Mouse (Mus musculus) left cerebral cortex, adult 18-20 months (tissue): ENCODE data around the gene Mettl1. TPM values are rescaled to one million over a fixed set of nuclear protein-coding genes. Genes with fewer than 3 reads are reported as not detected.

ENCODE experiments used
- DNase-seq, 2 experiments: peaks; one replicate each; pipeline ENCODE4 v3.0.0; 2021 to 2022; ENCODE audit warnings: low spot score in 2 of 2, mixed read lengths in 1 of 2
- microRNA-seq, 2 experiments: library from miRNA; unstranded; fragments of <30 nt; microRNA quantifications; one replicate each; pipeline ENCODE4 v1.2.0; 2021
- total RNA-seq, 2 experiments: library from RNA; stranded (reverse); gene quantifications; 2 replicates each; pipeline ENCODE4 v1.2.3; 2021

Gene Mettl1
- total RNA-seq, 2 experiments from 2014 or later, result 9.4 to 10.0 TPM

DNA sequence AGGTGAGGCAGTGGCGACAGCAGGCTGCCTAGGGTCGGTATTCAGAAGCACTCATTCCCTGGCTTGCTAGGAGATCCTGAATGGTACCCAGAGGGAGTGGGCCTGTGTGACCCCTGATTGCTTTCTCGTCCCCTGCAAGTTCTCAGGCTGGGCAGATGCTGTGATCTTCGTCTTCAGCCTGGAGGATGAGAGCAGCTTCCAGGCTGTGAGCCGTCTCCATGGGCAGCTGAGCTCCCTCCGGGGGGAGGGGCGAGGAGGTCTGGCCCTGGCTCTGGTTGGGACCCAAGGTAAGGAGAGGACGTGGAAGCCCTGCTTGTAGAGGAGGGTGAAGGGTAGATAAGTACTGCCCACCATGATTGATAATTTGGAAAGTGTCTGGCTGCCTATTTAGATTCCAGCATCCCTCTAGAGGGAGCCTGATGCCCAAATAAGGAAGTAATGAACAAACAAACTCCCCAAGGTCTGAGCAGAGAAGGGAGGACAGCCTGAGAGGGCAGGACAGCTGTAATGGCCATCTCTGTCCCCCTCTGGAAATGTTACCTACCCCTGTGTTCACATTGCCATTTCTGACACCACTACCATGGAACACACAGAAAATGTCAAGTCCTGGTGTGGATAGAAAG is 42.2 kb downstream of the Mettl1 start:
- DNase-seq, result no peak

DNA sequence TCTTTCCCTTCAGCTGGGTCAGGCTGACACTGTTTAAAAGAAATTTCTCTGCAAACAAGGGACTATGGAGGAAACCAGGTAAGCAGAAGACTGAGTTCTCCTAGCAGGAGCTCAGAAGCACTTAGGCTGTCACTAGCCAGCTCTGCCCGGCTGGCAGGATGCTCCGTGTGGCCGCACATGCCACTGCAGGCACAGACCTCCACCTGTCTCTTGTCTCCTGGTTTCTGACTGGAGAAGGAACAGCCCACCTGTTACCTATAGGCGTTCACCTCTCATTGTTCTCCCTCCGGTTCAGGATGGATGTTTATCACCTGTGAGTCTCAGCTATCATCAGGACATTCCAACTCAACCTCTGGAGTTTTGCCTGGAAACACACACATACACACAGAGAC is 42.7 kb downstream of the Mettl1 start:
- no peak for DNase-seq

DNA sequence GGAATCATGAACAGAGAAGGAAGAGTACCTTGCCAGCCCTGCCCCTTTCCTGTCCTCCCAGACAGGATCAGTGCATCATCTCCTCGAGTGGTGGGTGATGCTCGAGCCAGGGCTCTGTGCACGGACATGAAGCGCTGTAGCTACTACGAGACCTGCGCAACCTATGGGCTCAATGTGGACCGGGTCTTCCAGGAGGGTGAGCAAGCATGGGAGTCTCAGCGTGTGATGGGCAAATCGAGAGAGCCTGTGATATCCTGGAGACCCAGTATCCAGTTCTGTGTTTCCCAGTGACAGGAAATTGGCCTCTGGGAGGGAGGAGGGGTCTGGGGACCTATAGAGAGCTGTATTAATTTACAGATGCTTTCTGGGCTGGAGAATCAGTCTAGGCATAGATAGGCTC is 43.8 kb downstream of the Mettl1 start:
- DNase-seq, result no peak

DNA sequence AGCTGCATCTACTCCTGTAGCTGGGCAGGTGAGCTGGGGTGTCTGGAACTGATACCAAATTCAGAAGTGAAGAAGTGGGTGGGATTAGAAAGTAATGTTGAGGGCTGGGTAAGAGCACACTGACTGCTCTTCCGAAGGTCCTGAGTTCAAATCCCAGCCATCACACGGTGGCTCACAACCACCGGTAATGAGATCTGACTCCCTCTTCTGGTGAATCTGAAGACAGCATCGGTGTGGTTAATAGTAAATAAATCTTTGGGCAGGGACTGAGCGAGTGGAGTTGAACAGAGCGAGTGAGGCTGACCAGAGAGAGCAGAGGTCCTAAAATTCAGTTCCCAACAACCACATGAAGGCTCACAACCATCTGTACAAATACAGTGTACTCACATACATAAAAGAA is 44.4 kb downstream of the Mettl1 start:
- DNase-seq, result no peak

DNA sequence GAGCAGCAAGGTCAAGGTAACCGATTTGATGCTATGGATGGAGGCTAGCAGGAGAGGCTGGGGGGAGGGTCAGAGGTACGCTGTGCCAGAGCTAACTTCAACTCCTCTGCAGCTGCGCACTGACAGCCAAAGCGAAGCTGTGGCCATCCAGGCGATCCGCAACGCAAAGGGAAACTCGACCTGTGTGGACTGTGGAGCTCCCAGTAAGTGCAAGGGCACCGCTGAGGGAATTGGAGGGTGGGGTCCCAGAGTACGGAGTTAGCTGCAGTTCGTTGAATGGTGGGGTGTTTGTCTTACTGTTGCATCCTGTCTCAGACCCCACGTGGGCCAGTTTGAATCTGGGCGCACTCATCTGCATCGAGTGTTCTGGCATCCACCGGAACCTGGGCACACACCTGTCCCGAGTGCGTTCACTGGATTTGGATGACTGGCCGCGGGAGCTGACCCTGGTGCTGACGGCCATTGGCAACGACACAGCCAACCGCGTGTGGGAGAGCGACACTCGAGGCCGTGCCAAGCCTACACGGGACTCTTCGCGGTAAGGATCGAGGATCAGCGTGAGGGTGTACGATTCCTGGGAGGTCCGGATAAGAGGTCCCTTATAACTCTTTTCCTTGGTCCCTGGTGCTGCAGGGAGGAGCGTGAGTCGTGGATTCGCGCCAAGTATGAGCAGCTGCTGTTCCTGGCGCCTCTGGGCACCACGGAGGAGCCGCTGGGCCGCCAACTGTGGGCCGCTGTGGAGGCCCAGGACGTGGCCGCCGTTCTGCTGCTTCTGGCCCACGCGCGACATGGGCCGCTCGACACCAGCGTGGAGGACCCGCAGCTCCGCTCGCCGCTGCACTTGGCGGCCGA is 49.6 kb downstream of the Mettl1 start:
- peak in 1 of 2 experiments; percentile 56 for DNase-seq

DNA sequence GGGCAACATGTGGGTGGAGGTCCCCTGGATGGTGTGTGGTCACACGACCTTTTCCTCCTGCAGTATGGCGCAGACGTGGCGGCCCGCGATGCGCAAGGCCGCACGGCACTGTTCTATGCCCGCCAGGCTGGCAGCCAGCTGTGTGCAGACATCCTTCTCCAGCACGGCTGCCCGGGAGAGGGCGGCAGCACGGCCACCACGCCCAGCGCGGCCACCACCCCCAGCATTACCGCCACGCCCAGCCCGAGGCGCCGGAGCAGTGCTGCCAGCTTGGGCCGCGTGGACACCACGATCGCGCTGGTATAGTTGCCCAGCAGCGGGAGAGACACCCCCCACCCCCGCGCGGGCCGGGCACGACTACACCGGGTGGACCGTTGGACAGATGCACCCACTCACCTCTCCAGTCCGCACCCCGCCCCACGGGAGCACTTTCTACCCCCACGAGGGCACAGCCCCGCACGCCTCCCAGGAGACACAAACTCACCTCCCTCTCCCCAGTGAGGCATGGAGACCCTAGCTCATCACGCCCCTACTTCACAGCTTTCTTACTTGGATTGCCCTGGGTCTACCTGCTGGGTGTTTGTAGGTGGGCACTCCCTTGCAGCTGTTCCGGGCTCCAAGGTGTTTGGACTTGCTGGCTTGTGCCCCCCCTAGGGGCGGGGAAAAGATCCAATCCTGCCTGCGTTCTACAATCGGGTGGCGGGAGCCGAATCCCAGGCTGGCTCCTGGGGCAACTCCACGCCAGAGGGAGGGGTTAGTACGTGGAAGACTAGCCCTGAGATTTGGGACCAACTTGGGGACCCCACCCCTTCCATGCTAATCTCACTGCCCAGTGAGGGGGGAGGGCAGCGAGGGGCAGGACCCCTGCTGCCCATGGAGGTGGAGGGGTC is 50.5 kb downstream of the Mettl1 start:
- peak in 1 of 2 experiments; percentile 54 for DNase-seq

DNA sequence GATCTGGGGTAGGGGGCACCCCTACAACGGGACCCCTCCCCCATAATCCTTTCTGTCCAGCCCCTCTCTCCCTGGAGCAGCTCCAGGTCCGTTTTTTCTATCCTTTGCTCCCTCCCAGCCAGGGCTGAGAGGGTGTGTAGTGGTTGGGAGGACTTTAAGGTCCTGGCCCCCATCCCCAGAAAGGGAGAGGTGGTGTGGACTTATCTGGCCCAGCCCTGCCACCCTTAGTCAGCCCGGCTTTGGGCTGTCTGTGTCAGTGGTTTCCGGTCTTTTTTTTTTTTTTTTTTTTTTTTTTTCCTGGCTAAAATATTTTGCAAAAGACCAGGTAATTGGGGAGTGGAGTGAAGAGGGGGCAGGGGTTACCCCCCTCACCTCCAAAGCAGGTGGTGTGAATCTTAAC is 51.5 kb downstream of the Mettl1 start:
- DNase-seq, result no peak

DNA sequence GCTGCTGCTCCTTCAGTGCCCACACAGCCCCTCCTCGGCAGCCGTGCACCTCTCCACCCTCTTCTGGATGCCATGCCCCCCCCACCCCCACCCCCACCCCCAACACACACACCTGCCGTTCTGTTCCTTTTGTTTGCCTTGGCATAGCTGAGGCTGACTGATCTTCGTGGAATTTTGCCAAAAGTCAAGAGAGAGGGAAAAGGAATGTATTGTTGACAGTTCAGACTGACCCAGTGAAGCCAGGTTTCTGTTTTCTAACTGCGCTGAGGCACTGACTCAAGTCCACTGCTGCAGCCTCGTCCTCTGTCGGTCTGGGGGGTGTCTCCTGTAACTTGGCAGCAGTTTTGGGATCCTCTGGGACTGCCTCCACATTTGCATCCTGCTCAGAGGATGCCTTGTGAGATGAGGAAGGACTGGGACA is 53.2 kb downstream of the Mettl1 start:
- DNase-seq, result no peak

Small RNA genes within 50 kb of the gene (microRNA-seq; reads per million reads assigned to microRNA genes)
- gene Mir26a-2 (50.5 to 62.2 reads per million in 2 experiments), gene Mir546 (0 reads per million in 2 experiments)

Other genes with a start within 250 kb of the Mettl1 start
- gene Atp23, start 140.1 kb upstream of the Mettl1 start, total RNA-seq, result 10 to 100 TPM in 1 of 2 experiments, 1 to 10 TPM in 1; 8.9 to 11.6 TPM
- gene Ctdsp2, start 62.7 kb upstream of the Mettl1 start, total RNA-seq, result 10 to 100 TPM; 81.2 to 83.8 TPM
- gene Avil, start 40.7 kb upstream of the Mettl1 start, total RNA-seq, result under 1 TPM; 0.23 to 0.49 TPM
- 10 to 100 TPM; 26.6 to 30.1 TPM for gene Tsfm, start 10.6 kb upstream of the Mettl1 start, total RNA-seq
- gene Eef1akmt3, start 99 bp downstream of the Mettl1 start, total RNA-seq, result under 1 TPM; 0.16 to 0.19 TPM
- under 1 TPM; 0.30 to 0.45 TPM for gene Cyp27b1, start 6.8 kb downstream of the Mettl1 start, total RNA-seq
- 10 to 100 TPM; 20.0 to 23.1 TPM for gene March9, start 18.8 kb downstream of the Mettl1 start, total RNA-seq
- 10 to 100 TPM; 67.9 to 71.8 TPM for gene Cdk4, start 22.1 kb downstream of the Mettl1 start, total RNA-seq
- gene Tspan31, start 28.9 kb downstream of the Mettl1 start, total RNA-seq, result 10 to 100 TPM; 69.3 to 69.4 TPM
- 100 to 1,000 TPM; 594 to 629 TPM for gene Agap2, start 33.9 kb downstream of the Mettl1 start, total RNA-seq
- gene Os9, start 79.7 kb downstream of the Mettl1 start, total RNA-seq, result 100 to 1,000 TPM; 116 to 118 TPM
- 100 to 1,000 TPM; 119 to 130 TPM for gene B4galnt1, start 123.8 kb downstream of the Mettl1 start, total RNA-seq
- 1 to 10 TPM; 4.3 to 4.6 TPM for gene Slc26a10, start 139.2 kb downstream of the Mettl1 start, total RNA-seq
- gene Arhgef25, start 148.7 kb downstream of the Mettl1 start, total RNA-seq, result 100 to 1,000 TPM; 163 to 215 TPM
- gene Dtx3, start 154.3 kb downstream of the Mettl1 start, total RNA-seq, result 100 to 1,000 TPM; 198 to 222 TPM
- gene Pip4k2c, start 170.2 kb downstream of the Mettl1 start, total RNA-seq, result 100 to 1,000 TPM; 116 to 121 TPM
- gene Kif5a, start 221.9 kb downstream of the Mettl1 start, total RNA-seq, result 1,000 to 10,000 TPM; 1,032 to 1,108 TPM
- 100 to 1,000 TPM; 260 TPM for gene Dctn2, start 225.0 kb downstream of the Mettl1 start, total RNA-seq
- 10 to 100 TPM; 43.5 to 46.3 TPM for gene Mbd6, start 247.6 kb downstream of the Mettl1 start, total RNA-seq